Comparison of ENCODE assay signal across 18 mouse cellular contexts in the genomic region with DNA sequence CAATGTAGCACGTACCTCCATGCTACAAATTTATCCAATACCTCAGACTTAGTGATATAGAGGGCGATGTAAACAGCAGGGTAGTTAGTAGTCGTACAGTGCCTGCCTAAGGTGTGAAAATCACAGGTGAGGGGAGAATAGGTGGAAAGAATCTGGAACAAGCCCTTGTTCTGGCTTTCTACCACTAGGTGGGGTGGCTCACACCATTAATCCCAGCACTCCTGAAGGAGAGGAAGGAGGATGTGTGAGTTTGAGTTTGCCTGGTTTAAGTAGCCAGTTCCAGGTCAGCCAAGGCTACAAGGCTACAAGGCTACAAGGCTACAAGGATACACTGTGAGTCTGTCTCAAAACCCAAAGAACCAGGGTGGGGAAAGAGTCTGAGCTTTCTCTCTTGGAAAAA. TPM values are rescaled to one million over a fixed set of nuclear protein-coding genes. Genes with fewer than 3 reads are reported as not detected.
DNase-seq lines count a peak whose midpoint lies in the region; ATAC-seq and TF ChIP-seq lines count a peak whose summit lies in the region.
"Had no signal": no experiment of that assay in that cellular context is flagged by ENCODE, and none has a peak within 500 bp of the region (broad histone marks: within the 10 kb centered on the region; RNA-seq: fewer than 3 reads in every experiment).

No protein-coding gene starts in this region.

- no peak overlapping the region for H3K27ac ChIP-seq in heart, postnatal 0 days (ENCODE audit: low read depth)
- H3K27ac ChIP-seq in lung, postnatal 0 days (ENCODE audit: low read length): no peak overlapping the region
- no peak overlapping the region for H3K27ac ChIP-seq in MEL (ENCODE audit: control insufficient read depth, low read depth, low read length)
- H3K27ac ChIP-seq in cortical plate, adult 2 months (ENCODE audit: insufficient read depth, low read length): no peak overlapping the region
- H3K27ac ChIP-seq: limb, embryonic 15.5 days; midbrain, embryonic 13.5 days; neural tube, embryonic 12.5 days; stomach, embryonic 15.5 days had no signal

- intact Hi-C loops in heart, postnatal 25 days (cut with DNase I): loop anchor here (5.0 kb wide), 1 partner anchor 37 kb away; no protein-coding TSS in a partner anchor

- no peak for TF ChIP-seq EP300 in heart, postnatal 0 days (IDR thresholded peaks at IDR 0.05; ENCODE audit: low read depth)
- no peak for TF ChIP-seq EP300 in lung, postnatal 0 days (IDR thresholded peaks at IDR 0.05)
- TF ChIP-seq EP300 in MEL (IDR thresholded peaks at IDR 0.05; ENCODE audit: low read depth in 1 of 2, low read length in 2 of 2): no peak

- TF ChIP-seq POLR2A in MEL (IDR thresholded peaks at IDR 0.05; ENCODE audit: control insufficient read depth in 1 of 2, insufficient read depth in 1 of 2, low read depth in 1 of 2, low read length in 2 of 2, poor library complexity in 1 of 2): no peak
- TF ChIP-seq POLR2A in cortical plate, adult 2 months (IDR thresholded peaks at IDR 0.05; ENCODE audit: extremely low read depth, insufficient read depth, low read length): no peak

- DNase-seq in heart, postnatal 0 days (ENCODE audit: low spot score): no peak
- DNase-seq in heart, postnatal 25 days (ENCODE audit: low spot score): no peak
- DNase-seq in lung, postnatal 0 days (ENCODE audit: low spot score): peak; percentile 22
- no peak for DNase-seq in lung, postnatal 14 days
- DNase-seq in MEL (ENCODE audit: low read depth, low spot score): no peak
- DNase-seq in thymus, postnatal 25 days: no peak
- DNase-seq in yolk sac, embryonic 10.5 days (ENCODE audit: low spot score): no peak
- DNase-seq: cerebellum, adult 9-11 months; heart, adult 18-20 months; heart, postnatal 36 days; lung, postnatal 4 days; thymus, postnatal 14 days had no signal

- TF ChIP-seq CTCF in heart, postnatal 0 days (IDR thresholded peaks at IDR 0.05; ENCODE audit: low read depth): peak; percentile 29; the same call in 1 of the 2 replicates
- TF ChIP-seq CTCF in lung, postnatal 0 days (IDR thresholded peaks at IDR 0.05): peak; percentile 62
- TF ChIP-seq CTCF in MEL (IDR thresholded peaks at IDR 0.05 in 2 of 3, conservative IDR thresholded peaks at IDR 0.05 in 1 of 3; ENCODE audit: control insufficient read depth in 1 of 3, insufficient read depth in 1 of 3, low read depth in 2 of 3, low read length in 3 of 3, poor library complexity in 1 of 3, severe bottlenecking in 1 of 3): peak; percentile 11 to 52 (median 18); a peak in 3 of 6 replicates
- peak; percentile 33; the same call in 1 of the 2 replicates for TF ChIP-seq CTCF in cortical plate, adult 2 months (IDR thresholded peaks at IDR 0.05; ENCODE audit: extremely low read depth, insufficient read depth, low read length)

- no peak overlapping the region for H3K9ac ChIP-seq in heart, postnatal 0 days (replicated peaks; ENCODE audit: low read depth, low read length)
- H3K9ac ChIP-seq in lung, postnatal 0 days (replicated peaks; ENCODE audit: low read depth): no peak overlapping the region
- H3K9ac ChIP-seq in MEL (ENCODE audit: control insufficient read depth, low read depth, low read length, poor library complexity, severe bottlenecking): no peak overlapping the region
- H3K9ac ChIP-seq: limb, embryonic 15.5 days; midbrain, embryonic 13.5 days; neural tube, embryonic 12.5 days; stomach, embryonic 15.5 days had no signal

- H3K4me3 ChIP-seq in heart, postnatal 0 days (ENCODE audit: low read depth, low read length): no peak overlapping the region
- no peak overlapping the region for H3K4me3 ChIP-seq in lung, postnatal 0 days (ENCODE audit: low read depth, low read length)
- H3K4me3 ChIP-seq in MEL (ENCODE audit: control insufficient read depth in 1 of 2, insufficient read depth in 1 of 2, low read depth in 2 of 2, low read length in 2 of 2): no peak overlapping the region
- no peak overlapping the region for H3K4me3 ChIP-seq in cortical plate, adult 2 months (ENCODE audit: insufficient read depth, low read length)
- H3K4me3 ChIP-seq: limb, embryonic 15.5 days; midbrain, embryonic 13.5 days; neural tube, embryonic 12.5 days; stomach, embryonic 15.5 days had no signal

- peak; percentile 28 for TF ChIP-seq RAD21 in MEL (IDR thresholded peaks at IDR 0.05; ENCODE audit: low read depth, low read length)

- no peaks in the 10 kb centered on the region for H3K4me1 ChIP-seq in heart, postnatal 0 days (ENCODE audit: control insufficient read depth, insufficient read depth)
- H3K4me1 ChIP-seq in lung, postnatal 0 days (ENCODE audit: insufficient read depth, low read depth, low read length): no peaks in the 10 kb centered on the region
- no peaks in the 10 kb centered on the region for H3K4me1 ChIP-seq in MEL (ENCODE audit: control insufficient read depth in 1 of 2, insufficient read depth in 2 of 2, low read length in 2 of 2)
- no peaks in the 10 kb centered on the region for H3K4me1 ChIP-seq in cortical plate, adult 2 months (ENCODE audit: control insufficient read depth, insufficient read depth, low read length)
- H3K4me1 ChIP-seq: limb, embryonic 15.5 days; midbrain, embryonic 13.5 days; neural tube, embryonic 12.5 days; stomach, embryonic 15.5 days had no signal

- no peak for ATAC-seq in heart, postnatal 0 days (ENCODE audit: insufficient read depth, low read depth)
- ATAC-seq in lung, postnatal 0 days: no peak
- ATAC-seq: activated CD4-positive, CD25-positive, alpha-beta regulatory T cell, adult 4 months; midbrain, embryonic 13.5 days had no signal

- H3K4me2 ChIP-seq in heart, postnatal 0 days (ENCODE audit: low read depth, low read length): no peak overlapping the region
- H3K4me2 ChIP-seq in lung, postnatal 0 days (replicated peaks; ENCODE audit: low read depth, low read length): no peak overlapping the region
- H3K4me2 ChIP-seq: limb, embryonic 15.5 days; midbrain, embryonic 13.5 days; neural tube, embryonic 12.5 days; stomach, embryonic 15.5 days had no signal

- peaks cover 83% of the 10 kb centered on the region for H3K36me3 ChIP-seq in heart, postnatal 0 days (replicated peaks; ENCODE audit: control insufficient read depth, insufficient read depth, low read length)
- peaks cover 17% of the 10 kb centered on the region for H3K36me3 ChIP-seq in lung, postnatal 0 days (ENCODE audit: insufficient read depth, low read length)
- peaks cover 0 to 16% of the 10 kb centered on the region in 2 experiments; a peak in 2 of 4 replicates for H3K36me3 ChIP-seq in MEL (ENCODE audit: control insufficient read depth in 1 of 2, insufficient read depth in 2 of 2, low read length in 2 of 2)

- H3K27me3 ChIP-seq in heart, postnatal 0 days (ENCODE audit: control insufficient read depth, insufficient read depth, low read length): no peaks in the 10 kb centered on the region
- H3K27me3 ChIP-seq in lung, postnatal 0 days (replicated peaks; ENCODE audit: insufficient read depth, low read length): no peaks in the 10 kb centered on the region
- H3K27me3 ChIP-seq in MEL (ENCODE audit: control insufficient read depth in 1 of 2, insufficient read depth in 2 of 2, low read length in 2 of 2): no peaks in the 10 kb centered on the region
- H3K27me3 ChIP-seq: limb, embryonic 15.5 days; midbrain, embryonic 13.5 days; neural tube, embryonic 12.5 days; stomach, embryonic 15.5 days had no signal

- no peaks in the 10 kb centered on the region for H3K79me2 ChIP-seq in MEL (ENCODE audit: control insufficient read depth, insufficient read depth, low read length, poor library complexity)

- WGBS in heart, postnatal 0 days: 81% methylated on average over 3 of the region's 3 CpGs
- WGBS in lung, postnatal 0 days: 80% methylated on average over 3 of the region's 3 CpGs

- no peaks in the 10 kb centered on the region for H3K9me3 ChIP-seq in heart, postnatal 0 days (replicated peaks; ENCODE audit: control insufficient read depth, low read length)
- H3K9me3 ChIP-seq in lung, postnatal 0 days (ENCODE audit: low read length): no peaks in the 10 kb centered on the region
- no peaks in the 10 kb centered on the region for H3K9me3 ChIP-seq in MEL (replicated peaks; ENCODE audit: insufficient read depth, low read length)
- H3K9me3 ChIP-seq: limb, embryonic 15.5 days; midbrain, embryonic 13.5 days; neural tube, embryonic 12.5 days; stomach, embryonic 15.5 days had no signal

TF ChIP-seq in MEL, 35 proteins besides CTCF, POLR2A, EP300 and RAD21:
- no peak for TF ChIP-seq NELFE (IDR thresholded peaks at IDR 0.05; ENCODE audit: low read depth, low read length)
- TF ChIP-seq USF2 (IDR thresholded peaks at IDR 0.05; ENCODE audit: borderline replicate concordance in 1 of 2, insufficient read depth in 1 of 2, low read depth in 1 of 2, low read length in 2 of 2): no peak
- TF ChIP-seq SMC3 (IDR thresholded peaks at IDR 0.05; ENCODE audit: low read depth, low read length): peak; percentile 55
- TF ChIP-seq BHLHE40 (IDR thresholded peaks at IDR 0.05; ENCODE audit: borderline replicate concordance, low read depth, low read length): no peak

RNA-seq across cellular contexts. Expression of a gene that starts 12.4 kb away (rescaled TPM):
- 0.15 and 1.0 TPM in 2 replicates for total RNA-seq in heart, postnatal 0 days (2014; rRNA removed; ENCODE audit: low replicate concordance)
- 1.7 and 2.2 TPM in 2 replicates for polyA plus RNA-seq in heart, postnatal 0 days (2015; fragmentation: Nextera tagmentation; extraction: Ambion mirVana)
- total RNA-seq in heart, postnatal 25 days (2021): not detected
- 1.6 and 2.0 TPM in 2 replicates for polyA plus RNA-seq in lung, postnatal 0 days (2015; fragmentation: Nextera tagmentation; extraction: Ambion mirVana)
- total RNA-seq in MEL (2012; rRNA removed): 0.56 and 1.0 TPM in 2 replicates
- polyA plus RNA-seq in MEL (2012; ENCODE audit: insufficient read depth in 1 of 2, insufficient read length in 2 of 2, low read depth in 1 of 2, low replicate concordance in 2 of 2, missing spikeins in 1 of 2): under 1 TPM in 1 of 2 experiments, not detected in 1; 0.28 TPM
- polyA plus RNA-seq in cortical plate, adult 2 months (2012; rRNA removed): 3.1 and 4.0 TPM in 2 replicates
- total RNA-seq: heart, adult 18-20 months; heart, postnatal 36 days had no signal
